Mouse (Mus musculus): ENCODE results near the gene Fhl1. TPM values are rescaled to one million over a fixed set of nuclear protein-coding genes. Genes with fewer than 3 reads are reported as not detected.

The Fhl1 gene
- polyA plus RNA-seq, 1 experiment: 16.9 TPM

DNA sequence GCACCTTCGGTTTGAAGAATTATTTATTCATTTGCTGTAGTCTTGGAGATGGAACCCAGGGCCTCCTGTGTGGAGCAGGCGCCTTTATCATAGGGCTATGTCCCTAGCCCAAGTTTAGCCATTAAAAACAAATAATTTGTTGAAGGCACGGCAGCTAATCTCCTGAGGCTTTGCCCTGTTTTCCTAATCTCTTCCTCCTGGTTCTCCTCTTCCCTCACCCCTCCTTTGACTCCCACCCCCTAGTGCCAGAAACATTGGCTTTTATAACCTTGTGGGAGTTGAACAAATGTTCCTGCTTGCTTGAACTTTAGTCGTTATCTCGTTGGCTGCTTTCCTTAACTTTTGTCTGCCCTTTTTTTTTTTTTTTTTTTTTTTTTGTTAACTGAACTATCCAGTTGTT lies 2.8 kb downstream of the Fhl1 start:
- H3K4me3 ChIP-seq (replicated peaks; ENCODE audit: control insufficient read depth, low read depth, low read length): no peak overlapping the region
- no peak overlapping the region for H3K27ac ChIP-seq (ENCODE audit: control insufficient read depth, insufficient read depth, low read depth, low read length, poor library complexity)
- H3K4me1 ChIP-seq (ENCODE audit: control insufficient read depth, insufficient read depth, low read length): no peaks in the 10 kb centered on the region
- no peak for TF ChIP-seq POLR2A (IDR thresholded peaks at IDR 0.05; ENCODE audit: borderline replicate concordance, control insufficient read depth, low read depth, low read length)
- no peak for TF ChIP-seq CTCF (IDR thresholded peaks at IDR 0.05; ENCODE audit: control insufficient read depth, insufficient read depth, low read length)
- WGBS: 66% methylated on average over 5 of the region's 5 CpGs

DNA sequence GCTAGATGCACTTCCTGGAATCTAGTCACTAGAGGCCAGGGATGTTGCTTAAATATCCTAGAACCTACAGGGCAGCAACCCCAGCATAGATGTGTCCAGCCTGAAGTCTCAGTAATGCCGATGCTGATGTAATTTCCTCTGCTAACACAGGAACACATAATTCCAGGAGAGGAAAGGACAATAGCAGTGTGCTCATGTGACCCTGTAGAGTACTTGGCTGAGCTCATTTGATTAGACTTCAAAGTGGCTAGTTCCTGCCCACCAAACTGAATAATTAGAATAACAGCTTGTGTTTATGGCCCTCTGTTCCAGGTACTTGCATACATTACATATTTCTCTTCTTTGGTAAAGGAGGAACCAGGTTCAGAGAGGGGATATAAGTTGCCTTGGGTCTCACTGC lies 4.6 kb downstream of the Fhl1 start:
- 75% methylated on average over 1 of the region's 1 CpGs for WGBS

DNA sequence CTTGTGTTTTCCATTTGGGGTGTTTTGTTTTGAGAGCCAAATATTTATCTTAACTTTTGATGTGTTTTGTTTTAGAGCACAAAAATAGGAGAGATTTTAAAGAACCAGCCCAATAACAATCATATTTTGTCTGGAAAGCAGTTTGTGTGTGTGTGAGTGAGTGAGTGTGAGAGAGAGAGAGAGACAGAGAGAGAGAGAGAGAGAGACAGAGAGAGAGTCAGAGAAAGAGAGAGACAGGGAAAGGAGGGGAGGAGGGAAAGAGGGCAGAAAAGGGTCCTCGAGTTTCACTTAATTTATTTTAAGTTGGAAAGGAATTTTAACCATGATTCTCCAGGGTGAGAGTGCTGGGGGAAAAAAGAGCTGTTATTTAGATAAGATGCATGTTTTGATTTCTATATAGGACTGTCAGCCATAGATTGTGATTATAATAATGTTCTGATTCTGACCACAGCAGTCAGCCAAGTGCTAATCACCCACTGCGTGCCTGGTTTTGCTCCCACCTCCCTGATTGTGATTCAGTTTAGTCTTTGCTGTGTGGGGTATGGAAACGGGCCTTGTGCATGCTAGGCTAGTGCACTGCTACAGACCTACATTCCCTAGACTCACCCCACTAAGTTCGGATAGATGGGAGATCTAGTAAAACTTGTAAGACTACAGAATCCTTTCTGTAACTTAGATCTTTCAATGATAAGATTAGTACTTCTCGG lies 6.4 kb downstream of the Fhl1 start:
- Histone ChIP-seq H3K4me1 (ENCODE audit: control insufficient read depth, insufficient read depth, low read length) (no peaks in the 10 kb centered on the region), H3K4me3 (replicated peaks; ENCODE audit: control insufficient read depth, low read depth, low read length) (no peak overlapping the region)
- WGBS: 65% methylated on average over 5 of the region's 5 CpGs

More for the DNA sequence above, 4.6 kb downstream of the Fhl1 start:
- H3K4me1 ChIP-seq (ENCODE audit: control insufficient read depth, insufficient read depth, low read length): no peaks in the 10 kb centered on the region
- TF ChIP-seq CTCF (IDR thresholded peaks at IDR 0.05; ENCODE audit: control insufficient read depth, insufficient read depth, low read length) (no peak), POLR2A (IDR thresholded peaks at IDR 0.05; ENCODE audit: borderline replicate concordance, control insufficient read depth, low read depth, low read length) (no peak)
- no peak overlapping the region for H3K27ac ChIP-seq (ENCODE audit: control insufficient read depth, insufficient read depth, low read depth, low read length, poor library complexity)
- H3K4me3 ChIP-seq (replicated peaks; ENCODE audit: control insufficient read depth, low read depth, low read length): no peak overlapping the region

DNA sequence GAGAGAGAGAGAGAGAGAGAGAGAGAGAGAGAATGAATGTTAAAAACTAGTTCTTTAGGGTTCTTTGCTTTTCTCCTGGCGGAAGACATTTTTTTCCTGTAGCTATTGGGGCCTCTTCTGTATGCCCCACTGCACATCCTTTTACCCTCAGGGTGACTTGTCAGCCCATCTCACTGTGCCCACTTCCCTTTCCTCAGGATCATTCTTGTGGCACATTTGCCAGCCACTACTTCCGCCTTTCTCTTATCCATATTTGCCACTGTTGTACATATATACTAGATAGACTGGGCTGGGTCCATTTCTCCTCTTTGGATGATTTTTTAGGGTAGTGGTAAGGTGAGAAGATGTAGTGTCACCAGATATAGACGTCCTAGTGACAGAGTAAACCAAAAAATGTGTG lies 9.8 kb downstream of the Fhl1 start:
- TF ChIP-seq POLR2A (IDR thresholded peaks at IDR 0.05; ENCODE audit: borderline replicate concordance, control insufficient read depth, low read depth, low read length) (no peak), CTCF (IDR thresholded peaks at IDR 0.05; ENCODE audit: control insufficient read depth, insufficient read depth, low read length) (no peak)
- no peak overlapping the region for H3K4me3 ChIP-seq (replicated peaks; ENCODE audit: control insufficient read depth, low read depth, low read length)
- no peaks in the 10 kb centered on the region for H3K4me1 ChIP-seq (ENCODE audit: control insufficient read depth, insufficient read depth, low read length)
- WGBS: 12% methylated on average over 3 of the region's 3 CpGs
- H3K27ac ChIP-seq (ENCODE audit: control insufficient read depth, insufficient read depth, low read depth, low read length, poor library complexity): no peak overlapping the region

More for the DNA sequence above, 6.4 kb downstream of the Fhl1 start:
- no peak overlapping the region for H3K27ac ChIP-seq (ENCODE audit: control insufficient read depth, insufficient read depth, low read depth, low read length, poor library complexity)
- TF ChIP-seq CTCF (IDR thresholded peaks at IDR 0.05; ENCODE audit: control insufficient read depth, insufficient read depth, low read length) (no peak), POLR2A (IDR thresholded peaks at IDR 0.05; ENCODE audit: borderline replicate concordance, control insufficient read depth, low read depth, low read length) (no peak)

DNA sequence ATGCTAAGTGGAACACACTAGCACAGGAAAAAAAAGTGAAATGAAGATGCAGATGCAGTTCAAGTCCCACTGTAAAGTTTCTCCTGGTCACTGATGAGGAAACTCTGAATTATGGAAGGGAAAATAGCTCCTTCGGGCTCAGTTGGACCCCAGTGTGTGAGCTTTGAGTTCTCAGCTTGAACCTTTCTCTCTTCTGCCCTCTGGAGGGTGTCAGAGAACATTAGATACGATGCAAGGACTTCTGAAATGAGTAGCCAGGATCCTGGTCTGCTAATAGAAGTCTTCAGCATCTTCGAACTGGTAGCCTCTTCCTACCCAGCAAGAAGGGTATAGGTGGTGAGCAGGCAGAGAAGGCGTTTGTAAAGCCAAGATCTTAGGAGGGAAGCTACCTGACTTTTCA lies 19.9 kb downstream of the Fhl1 start:
- H3K4me1 ChIP-seq (ENCODE audit: control insufficient read depth, insufficient read depth, low read length): no peaks in the 10 kb centered on the region
- TF ChIP-seq CTCF (IDR thresholded peaks at IDR 0.05; ENCODE audit: control insufficient read depth, insufficient read depth, low read length): no peak
- TF ChIP-seq POLR2A (IDR thresholded peaks at IDR 0.05; ENCODE audit: borderline replicate concordance, control insufficient read depth, low read depth, low read length): no peak
- WGBS: 40% methylated on average over 4 of the region's 4 CpGs

GRCm38 (mm10) chrX:56752144-56752543 lies 20.6 kb downstream of the Fhl1 start:
- no peak overlapping the region for H3K4me3 ChIP-seq (replicated peaks; ENCODE audit: control insufficient read depth, low read depth, low read length)
- no peaks in the 10 kb centered on the region for H3K4me1 ChIP-seq (ENCODE audit: control insufficient read depth, insufficient read depth, low read length)
- WGBS: 62% methylated on average over 6 of the region's 6 CpGs
- TF ChIP-seq CTCF (IDR thresholded peaks at IDR 0.05; ENCODE audit: control insufficient read depth, insufficient read depth, low read length): no peak
- no peak for TF ChIP-seq POLR2A (IDR thresholded peaks at IDR 0.05; ENCODE audit: borderline replicate concordance, control insufficient read depth, low read depth, low read length)
- no peak overlapping the region for H3K27ac ChIP-seq (ENCODE audit: control insufficient read depth, insufficient read depth, low read depth, low read length, poor library complexity)

More for the DNA sequence above, 19.9 kb downstream of the Fhl1 start:
- H3K27ac ChIP-seq (ENCODE audit: control insufficient read depth, insufficient read depth, low read depth, low read length, poor library complexity): no peak overlapping the region
- no peak overlapping the region for H3K4me3 ChIP-seq (replicated peaks; ENCODE audit: control insufficient read depth, low read depth, low read length)

DNA sequence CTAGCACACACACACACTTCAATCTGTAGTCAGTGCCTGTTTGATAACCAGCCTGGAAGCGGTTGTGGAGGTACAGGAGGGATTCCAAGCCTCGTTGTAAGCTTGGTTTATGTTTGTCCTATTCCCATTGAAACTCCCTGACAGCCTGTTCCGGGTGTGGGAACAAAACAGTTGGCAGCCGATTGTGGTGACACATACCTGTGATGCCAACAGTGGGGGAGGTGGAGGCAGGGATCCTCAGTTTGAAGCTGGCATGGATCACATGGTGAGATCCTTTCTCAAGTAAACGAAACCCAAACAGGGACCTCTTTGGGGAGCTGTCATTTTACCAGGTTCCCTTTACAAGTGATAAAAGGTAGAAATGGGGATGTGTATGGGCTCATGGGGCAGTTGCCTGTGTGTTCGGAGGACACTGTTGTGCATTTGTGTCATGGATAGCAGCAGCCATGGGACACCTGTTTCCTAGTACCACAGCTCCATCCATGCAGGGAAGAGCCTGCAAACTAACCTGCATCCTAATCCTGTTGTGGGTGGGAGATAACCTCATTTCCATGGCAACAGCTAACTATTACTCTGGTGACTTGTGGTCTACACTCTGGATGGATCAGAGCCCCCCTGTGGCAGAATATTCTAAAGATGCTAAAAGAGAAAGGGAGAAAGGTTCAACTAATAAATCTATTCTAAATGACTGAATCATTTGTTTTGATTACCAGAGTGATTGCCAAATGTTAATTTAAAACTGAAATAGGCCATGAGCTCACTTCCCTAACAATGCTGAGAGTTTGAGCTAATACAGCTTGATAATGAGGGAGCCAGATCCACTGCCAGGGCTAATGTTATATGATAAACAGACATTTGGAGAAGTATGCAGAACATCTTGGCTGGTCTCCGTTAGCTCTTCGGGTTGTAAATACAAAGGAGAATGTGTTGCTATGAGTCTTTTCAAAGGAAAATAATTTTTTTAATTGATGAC lies 22.0 kb downstream of the Fhl1 start:
- Histone ChIP-seq H3K27ac (ENCODE audit: control insufficient read depth, insufficient read depth, low read depth, low read length, poor library complexity) (no peak overlapping the region), H3K4me1 (ENCODE audit: control insufficient read depth, insufficient read depth, low read length) (no peaks in the 10 kb centered on the region), H3K4me3 (replicated peaks; ENCODE audit: control insufficient read depth, low read depth, low read length) (no peak overlapping the region)
- TF ChIP-seq CTCF (IDR thresholded peaks at IDR 0.05; ENCODE audit: control insufficient read depth, insufficient read depth, low read length) (no peak), POLR2A (IDR thresholded peaks at IDR 0.05; ENCODE audit: borderline replicate concordance, control insufficient read depth, low read depth, low read length) (no peak)
- 76% methylated on average over 8 of the region's 8 CpGs for WGBS

DNA sequence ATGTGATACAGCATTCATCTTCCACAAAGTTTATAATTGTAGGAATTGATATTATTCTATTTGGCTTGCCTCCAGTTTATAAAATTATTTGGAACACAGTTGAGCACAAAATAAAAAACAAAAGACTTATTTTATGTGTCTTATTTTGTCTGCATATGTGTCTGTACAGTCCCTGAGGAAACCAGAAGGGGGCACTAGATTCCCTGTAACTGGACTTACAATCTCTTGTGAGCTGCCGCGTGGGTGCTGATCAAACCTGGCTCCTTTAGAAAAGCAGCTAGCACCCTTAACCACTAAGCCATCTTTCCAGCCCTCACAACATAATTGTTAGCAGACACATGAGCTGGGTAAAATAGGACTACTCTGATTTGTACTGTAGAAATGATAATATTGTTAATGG lies 24.1 kb downstream of the Fhl1 start:
- no peak overlapping the region for H3K4me3 ChIP-seq (replicated peaks; ENCODE audit: control insufficient read depth, low read depth, low read length)
- TF ChIP-seq CTCF (IDR thresholded peaks at IDR 0.05; ENCODE audit: control insufficient read depth, insufficient read depth, low read length): no peak
- no peak for TF ChIP-seq POLR2A (IDR thresholded peaks at IDR 0.05; ENCODE audit: borderline replicate concordance, control insufficient read depth, low read depth, low read length)
- 13% methylated on average over 2 of the region's 2 CpGs for WGBS
- H3K4me1 ChIP-seq (ENCODE audit: control insufficient read depth, insufficient read depth, low read length): no peaks in the 10 kb centered on the region
- H3K27ac ChIP-seq (ENCODE audit: control insufficient read depth, insufficient read depth, low read depth, low read length, poor library complexity): no peak overlapping the region
